Mouse (Mus musculus): ENCODE data around the gene Defb38. TPM values are rescaled to one million over a fixed set of nuclear protein-coding genes. Genes with fewer than 3 reads are reported as not detected.

The Defb38 gene
- not detected for total RNA-seq (2021)
- long read RNA-seq, experiment 1, result 0 reads
- long read RNA-seq, experiment 2, result 0 reads

- Histone ChIP-seq H3K4me3 (no peak within 1 kb of the TSS), H3K27ac (no peak within 1 kb of the TSS)
- no peak for TF ChIP-seq CTCF (IDR thresholded peaks at IDR 0.05)
- no peak for DNase-seq
- intact Hi-C loops (cut with DNase I), result no loop called here
Observed at GRCm38 (mm10) chr8:19026466-19026865, at the start of gene Defb38. Gene Defb38 (minus strand): TSS chr8:19026566.

- DNase-seq, result no peak
- Histone ChIP-seq H3K27ac (no peak overlapping the region), H3K4me3 (no peak overlapping the region)
- intact Hi-C loops (cut with DNase I), result no loop called here
- TF ChIP-seq CTCF (IDR thresholded peaks at IDR 0.05), result no peak
Observed at GRCm38 (mm10) chr8:19066013-19066412, 39.6 kb upstream of the Defb38 start.

GRCm38 (mm10) chr8:19064710-19065109 is 38.3 kb upstream of the Defb38 start, which contains the start of gene Defb39:
Gene Defb39 (minus strand): TSS chr8:19064810.
- intact Hi-C loops (cut with DNase I), result no loop called here
- TF ChIP-seq CTCF (IDR thresholded peaks at IDR 0.05), result no peak
- no peak for DNase-seq
- Histone ChIP-seq H3K27ac (no peak within 1 kb of the TSS), H3K4me3 (no peak within 1 kb of the TSS)

- no peak for TF ChIP-seq CTCF (IDR thresholded peaks at IDR 0.05)
- intact Hi-C loops (cut with DNase I), result no loop called here
- Histone ChIP-seq H3K4me3 (no peak overlapping the region), H3K27ac (no peak overlapping the region)
- no peak for DNase-seq
Observed at GRCm38 (mm10) chr8:19062891-19063290, 36.5 kb upstream of the Defb38 start.

GRCm38 (mm10) chr8:19045242-19045641 is 18.9 kb upstream of the Defb38 start:
- Histone ChIP-seq H3K27ac (no peak overlapping the region), H3K4me3 (no peak overlapping the region)
- TF ChIP-seq CTCF (IDR thresholded peaks at IDR 0.05), result no peak
- DNase-seq, result no peak
- intact Hi-C loops (cut with DNase I), result no loop called here

Other genes starting within 250 kb of the Defb38 start
- not detected for gene Defb40, start 48.3 kb downstream of the Defb38 start, total RNA-seq (2021)
- gene Defb37, start 35.5 kb downstream of the Defb38 start, total RNA-seq (2021), result not detected
- gene Defb39, start 38.2 kb upstream of the Defb38 start, total RNA-seq (2021), result not detected
- not detected for gene Defb12, start 88.3 kb upstream of the Defb38 start, total RNA-seq (2021)
- gene Defb34, start 97.2 kb upstream of the Defb38 start, total RNA-seq (2021), result not detected
- gene Gm45826, start 114.2 kb upstream of the Defb38 start, total RNA-seq (2021), result not detected
- not detected for gene Defb14, start 167.8 kb upstream of the Defb38 start, total RNA-seq (2021)
- gene Defb4, start 172.1 kb upstream of the Defb38 start, total RNA-seq (2021), result not detected
- not detected for gene Defb6, start 198.9 kb upstream of the Defb38 start, total RNA-seq (2021)
- gene Defb46, start 213.3 kb upstream of the Defb38 start, total RNA-seq (2021), result not detected
- not detected for gene Defb5, start 221.0 kb upstream of the Defb38 start, total RNA-seq (2021)